Mouse (Mus musculus): ENCODE data around the gene Pgs1. TPM values are rescaled to one million over a fixed set of nuclear protein-coding genes. Genes with fewer than 3 reads are reported as not detected.

Pgs1 gene
- polyA plus RNA-seq, 1 experiment from 2014 or later = 58.1 TPM

GRCm38 (mm10) chr11:118015381-118016145 lies 29.5 kb downstream of the Pgs1 start:
- Histone ChIP-seq H3K27me3 (replicated peaks; ENCODE audit: control insufficient read depth, insufficient read depth, low read length) (no peaks in the 10 kb centered on the region), H3K4me3 (replicated peaks; ENCODE audit: low read length) (no peak overlapping the region), H3K4me2 (ENCODE audit: low read length) (no peak overlapping the region), H3K36me3 (ENCODE audit: control insufficient read depth, insufficient read depth) (no peaks in the 10 kb centered on the region; the same call in 1 of the 2 replicates), H3K9ac (replicated peaks; ENCODE audit: low read depth, low read length) (no peak overlapping the region), H3K27ac (ENCODE audit: low read length) (no peak overlapping the region), H3K9me3 (ENCODE audit: control insufficient read depth, low read length) (no peaks in the 10 kb centered on the region), H3K4me1 (replicated peaks; ENCODE audit: control insufficient read depth, insufficient read depth, low read length) (no peaks in the 10 kb centered on the region)
- no peak for ATAC-seq
- WGBS = 91% methylated on average over 8 of the region's 8 CpGs

GRCm38 (mm10) chr11:118018328-118018727 lies 32.2 kb downstream of the Pgs1 start:
- Histone ChIP-seq H3K9me3 (ENCODE audit: control insufficient read depth, low read length) (no peaks in the 10 kb centered on the region), H3K4me1 (replicated peaks; ENCODE audit: control insufficient read depth, insufficient read depth, low read length) (no peaks in the 10 kb centered on the region), H3K27ac (ENCODE audit: low read length) (no peak overlapping the region), H3K4me3 (replicated peaks; ENCODE audit: low read length) (no peak overlapping the region), H3K4me2 (ENCODE audit: low read length) (no peak overlapping the region), H3K27me3 (replicated peaks; ENCODE audit: control insufficient read depth, insufficient read depth, low read length) (no peaks in the 10 kb centered on the region), H3K9ac (replicated peaks; ENCODE audit: low read depth, low read length) (no peak overlapping the region), H3K36me3 (ENCODE audit: control insufficient read depth, insufficient read depth) (no peaks in the 10 kb centered on the region; the same call in 1 of the 2 replicates)
- WGBS = 95% methylated on average over 4 of the region's 4 CpGs
- no peak for ATAC-seq

DNA sequence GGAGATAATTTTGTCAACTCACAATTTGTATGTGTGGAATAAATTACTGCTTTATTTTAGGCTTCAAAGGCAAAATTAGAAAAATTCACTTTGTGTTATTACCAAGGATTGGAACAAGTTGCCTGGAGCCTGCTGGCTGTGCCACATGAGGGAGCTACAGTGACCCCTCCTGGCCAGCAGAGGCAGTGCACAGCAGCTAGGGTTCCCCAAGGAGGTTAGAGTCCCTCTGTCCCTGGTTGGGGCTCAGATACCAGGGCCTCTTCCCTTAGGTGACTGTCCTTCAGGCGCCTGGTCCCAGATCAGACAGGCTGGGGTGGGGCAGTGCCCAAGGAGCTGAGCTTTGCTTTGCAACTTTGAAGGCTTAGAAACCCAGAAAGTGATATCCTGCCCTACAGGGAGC lies 35.7 kb downstream of the Pgs1 start:
- WGBS = 61% methylated on average over 1 of the region's 1 CpGs
- ATAC-seq = peak; percentile 45; the same call in 1 of the 2 replicates
- no peaks in the 10 kb centered on the region; the same call in 1 of the 2 replicates for H3K36me3 ChIP-seq (ENCODE audit: control insufficient read depth, insufficient read depth)

DNA sequence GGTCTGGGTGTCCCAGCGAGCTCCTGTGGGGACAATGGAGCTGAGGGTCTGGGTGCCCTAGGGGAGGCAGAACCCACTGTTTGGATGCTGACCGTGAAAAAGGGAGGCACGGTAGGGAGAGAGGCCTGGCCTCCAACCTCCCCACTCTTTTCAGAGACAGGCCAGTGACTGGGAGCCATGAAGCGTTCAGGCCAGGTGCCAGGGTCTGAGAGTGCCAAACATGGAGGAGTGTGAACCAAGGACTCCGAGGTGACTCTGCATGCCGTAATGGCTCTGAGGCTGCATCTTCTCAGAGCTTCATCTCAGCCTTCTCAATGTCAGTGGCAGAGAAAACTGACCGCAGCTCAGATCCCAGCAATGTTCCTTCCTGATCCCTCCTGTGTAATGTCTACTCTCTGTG lies 37.4 kb downstream of the Pgs1 start:
- Histone ChIP-seq H3K4me1 (replicated peaks; ENCODE audit: control insufficient read depth, insufficient read depth, low read length) (no peaks in the 10 kb centered on the region), H3K4me2 (ENCODE audit: low read length) (no peak overlapping the region), H3K9ac (replicated peaks; ENCODE audit: low read depth, low read length) (no peak overlapping the region), H3K27me3 (replicated peaks; ENCODE audit: control insufficient read depth, insufficient read depth, low read length) (no peaks in the 10 kb centered on the region), H3K27ac (ENCODE audit: low read length) (no peak overlapping the region), H3K9me3 (ENCODE audit: control insufficient read depth, low read length) (no peaks in the 10 kb centered on the region), H3K36me3 (ENCODE audit: control insufficient read depth, insufficient read depth) (no peaks in the 10 kb centered on the region; the same call in 1 of the 2 replicates), H3K4me3 (replicated peaks; ENCODE audit: low read length) (no peak overlapping the region)
- 92% methylated on average over 7 of the region's 7 CpGs for WGBS
- ATAC-seq = no peak

More for the DNA sequence above, 35.7 kb downstream of the Pgs1 start:
- H3K4me3 ChIP-seq (replicated peaks; ENCODE audit: low read length) = no peak overlapping the region
- no peaks in the 10 kb centered on the region for H3K9me3 ChIP-seq (ENCODE audit: control insufficient read depth, low read length)
- H3K27me3 ChIP-seq (replicated peaks; ENCODE audit: control insufficient read depth, insufficient read depth, low read length) = no peaks in the 10 kb centered on the region
- no peak overlapping the region for H3K27ac ChIP-seq (ENCODE audit: low read length)
- no peak overlapping the region for H3K9ac ChIP-seq (replicated peaks; ENCODE audit: low read depth, low read length)
- H3K4me1 ChIP-seq (replicated peaks; ENCODE audit: control insufficient read depth, insufficient read depth, low read length) = no peaks in the 10 kb centered on the region
- H3K4me2 ChIP-seq (ENCODE audit: low read length) = no peak overlapping the region

- H3K4me3 ChIP-seq (replicated peaks; ENCODE audit: low read length) = no peak overlapping the region
- no peak overlapping the region for H3K9ac ChIP-seq (replicated peaks; ENCODE audit: low read depth, low read length)
- H3K27me3 ChIP-seq (replicated peaks; ENCODE audit: control insufficient read depth, insufficient read depth, low read length) = no peaks in the 10 kb centered on the region
- H3K4me1 ChIP-seq (replicated peaks; ENCODE audit: control insufficient read depth, insufficient read depth, low read length) = no peaks in the 10 kb centered on the region
- no peak overlapping the region for H3K27ac ChIP-seq (ENCODE audit: low read length)
- no peaks in the 10 kb centered on the region for H3K36me3 ChIP-seq (ENCODE audit: control insufficient read depth, insufficient read depth)
- H3K4me2 ChIP-seq (ENCODE audit: low read length) = no peak overlapping the region
- 89% methylated on average over 2 of the region's 2 CpGs for WGBS
- no peak for ATAC-seq
- no peaks in the 10 kb centered on the region for H3K9me3 ChIP-seq (ENCODE audit: control insufficient read depth, low read length)
Observed at GRCm38 (mm10) chr11:118024111-118024510, 38.0 kb downstream of the Pgs1 start.

- Histone ChIP-seq H3K27ac (ENCODE audit: low read length) (no peak overlapping the region), H3K9ac (replicated peaks; ENCODE audit: low read depth, low read length) (no peak overlapping the region), H3K27me3 (replicated peaks; ENCODE audit: control insufficient read depth, insufficient read depth, low read length) (no peaks in the 10 kb centered on the region), H3K9me3 (ENCODE audit: control insufficient read depth, low read length) (no peaks in the 10 kb centered on the region), H3K4me2 (ENCODE audit: low read length) (no peak overlapping the region), H3K36me3 (ENCODE audit: control insufficient read depth, insufficient read depth) (no peaks in the 10 kb centered on the region; the same call in 1 of the 2 replicates), H3K4me3 (replicated peaks; ENCODE audit: low read length) (no peak overlapping the region), H3K4me1 (replicated peaks; ENCODE audit: control insufficient read depth, insufficient read depth, low read length) (no peaks in the 10 kb centered on the region)
- 92% methylated on average over 6 of the region's 6 CpGs for WGBS
- ATAC-seq = no peak
Observed at GRCm38 (mm10) chr11:118029170-118029569, 43.1 kb downstream of the Pgs1 start.

DNA sequence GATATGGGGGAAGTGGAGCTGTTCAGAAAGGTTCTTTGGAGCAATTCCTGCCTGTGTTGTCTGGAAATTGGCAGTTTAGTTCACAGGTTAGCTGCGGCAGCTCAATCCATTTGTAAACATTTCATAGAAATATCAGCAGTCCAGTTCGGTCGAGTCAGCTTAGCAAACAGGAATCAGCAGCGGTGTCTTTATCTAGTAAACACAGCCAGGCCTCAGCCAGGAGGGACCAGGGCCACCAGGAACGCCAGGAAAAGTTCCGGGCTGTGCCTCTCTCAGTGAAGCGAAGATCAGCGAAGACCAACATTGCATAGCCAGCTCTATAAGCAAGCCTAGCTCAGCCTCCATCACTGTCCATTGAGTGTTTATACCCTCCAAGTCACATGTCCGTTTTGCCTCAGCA lies 45.0 kb downstream of the Pgs1 start:
- Histone ChIP-seq H3K9ac (replicated peaks; ENCODE audit: low read depth, low read length) (no peak overlapping the region), H3K4me1 (replicated peaks; ENCODE audit: control insufficient read depth, insufficient read depth, low read length) (no peaks in the 10 kb centered on the region), H3K4me3 (replicated peaks; ENCODE audit: low read length) (no peak overlapping the region), H3K4me2 (ENCODE audit: low read length) (no peak overlapping the region), H3K9me3 (ENCODE audit: control insufficient read depth, low read length) (no peaks in the 10 kb centered on the region), H3K27ac (ENCODE audit: low read length) (no peak overlapping the region), H3K27me3 (replicated peaks; ENCODE audit: control insufficient read depth, insufficient read depth, low read length) (no peaks in the 10 kb centered on the region), H3K36me3 (ENCODE audit: control insufficient read depth, insufficient read depth) (no peaks in the 10 kb centered on the region; the same call in 1 of the 2 replicates)
- no peak for ATAC-seq
- WGBS = 96% methylated on average over 9 of the region's 9 CpGs

GRCm38 (mm10) chr11:118034395-118034794 lies 48.3 kb downstream of the Pgs1 start:
- WGBS = 88% methylated on average over 13 of the region's 13 CpGs
- H3K9me3 ChIP-seq (ENCODE audit: control insufficient read depth, low read length) = no peaks in the 10 kb centered on the region
- no peak for ATAC-seq

GRCm38 (mm10) chr11:118035068-118035467 lies 49.0 kb downstream of the Pgs1 start:
- H3K4me2 ChIP-seq (ENCODE audit: low read length) = no peak overlapping the region
- H3K27ac ChIP-seq (ENCODE audit: low read length) = no peak overlapping the region
- no peak overlapping the region for H3K9ac ChIP-seq (replicated peaks; ENCODE audit: low read depth, low read length)
- H3K36me3 ChIP-seq (ENCODE audit: control insufficient read depth, insufficient read depth) = no peaks in the 10 kb centered on the region; the same call in 1 of the 2 replicates
- no peaks in the 10 kb centered on the region for H3K4me1 ChIP-seq (replicated peaks; ENCODE audit: control insufficient read depth, insufficient read depth, low read length)
- no peak overlapping the region for H3K4me3 ChIP-seq (replicated peaks; ENCODE audit: low read length)
- WGBS = 89% methylated on average over 9 of the region's 9 CpGs
- H3K27me3 ChIP-seq (replicated peaks; ENCODE audit: control insufficient read depth, insufficient read depth, low read length) = no peaks in the 10 kb centered on the region
- no peaks in the 10 kb centered on the region for H3K9me3 ChIP-seq (ENCODE audit: control insufficient read depth, low read length)
- ATAC-seq = no peak

More at GRCm38 (mm10) chr11:118034395-118034794, 48.3 kb downstream of the Pgs1 start:
- Histone ChIP-seq H3K9ac (replicated peaks; ENCODE audit: low read depth, low read length) (no peak overlapping the region), H3K36me3 (ENCODE audit: control insufficient read depth, insufficient read depth) (no peaks in the 10 kb centered on the region; the same call in 1 of the 2 replicates), H3K4me1 (replicated peaks; ENCODE audit: control insufficient read depth, insufficient read depth, low read length) (no peaks in the 10 kb centered on the region), H3K27me3 (replicated peaks; ENCODE audit: control insufficient read depth, insufficient read depth, low read length) (no peaks in the 10 kb centered on the region), H3K4me2 (ENCODE audit: low read length) (no peak overlapping the region), H3K27ac (ENCODE audit: low read length) (no peak overlapping the region), H3K4me3 (replicated peaks; ENCODE audit: low read length) (no peak overlapping the region)

Measured in forebrain, embryonic 16.5 days (tissue).